Mouse (Mus musculus): ENCODE data around the gene Serac1. TPM values are rescaled to one million over a fixed set of nuclear protein-coding genes. Genes with fewer than 3 reads are reported as not detected.

Gene Serac1
- polyA plus RNA-seq, 1 experiment from 2014 or later = 5.0 TPM

- WGBS = 33% methylated on average over 2 of the region's 2 CpGs
- Histone ChIP-seq H3K9me3 (replicated peaks) (no peaks in the 10 kb centered on the region), H3K4me2 (no peak overlapping the region), H3K27ac (no peak overlapping the region), H3K36me3 (peaks cover 14% of the 10 kb centered on the region), H3K9ac (no peak overlapping the region), H3K27me3 (no peaks in the 10 kb centered on the region), H3K4me1 (replicated peaks) (peaks cover 14% of the 10 kb centered on the region), H3K4me3 (no peak overlapping the region)
- ATAC-seq (replicated peaks; ENCODE audit: insufficient number of reproducible peaks, insufficient read depth, low FRiP score, low read depth) = no peak
Observed at GRCm38 (mm10) chr17:6019776-6020175, 59.8 kb downstream of the Serac1 start.

- WGBS = 87% methylated on average over 4 of the region's 4 CpGs
- Histone ChIP-seq H3K27ac (no peak overlapping the region), H3K4me3 (no peak overlapping the region), H3K36me3 (peaks cover 10% of the 10 kb centered on the region; the same call in 1 of the 2 replicates), H3K4me2 (no peak overlapping the region), H3K27me3 (no peaks in the 10 kb centered on the region), H3K4me1 (replicated peaks) (peaks cover 22% of the 10 kb centered on the region), H3K9ac (no peak overlapping the region), H3K9me3 (replicated peaks) (no peaks in the 10 kb centered on the region)
- no peak for ATAC-seq (replicated peaks; ENCODE audit: insufficient number of reproducible peaks, insufficient read depth, low FRiP score, low read depth)
Observed at GRCm38 (mm10) chr17:6018348-6018747, 61.2 kb downstream of the Serac1 start.

GRCm38 (mm10) chr17:6017268-6017667, 62.3 kb downstream of the Serac1 start:
- WGBS = 74% methylated on average over 12 of the region's 12 CpGs
- no peak overlapping the region for H3K4me2 ChIP-seq
- no peak overlapping the region for H3K4me3 ChIP-seq
- peaks cover 6% of the 10 kb centered on the region; the same call in 1 of the 2 replicates for H3K36me3 ChIP-seq
- peak overlapping the region; percentile 22; the same call in 1 of the 2 replicates for H3K27ac ChIP-seq
- H3K4me1 ChIP-seq (replicated peaks) = peaks cover 26% of the 10 kb centered on the region
- no peak for ATAC-seq (replicated peaks; ENCODE audit: insufficient number of reproducible peaks, insufficient read depth, low FRiP score, low read depth)
- no peaks in the 10 kb centered on the region for H3K9me3 ChIP-seq (replicated peaks)
- H3K27me3 ChIP-seq = no peaks in the 10 kb centered on the region
- 0 out of 2 replicates have a peak overlapping the region, but pooled peaks have one; percentile 7 for H3K9ac ChIP-seq

GRCm38 (mm10) chr17:6016213-6016780, 63.2 kb downstream of the Serac1 start:
- Histone ChIP-seq H3K9ac (no peak overlapping the region), H3K27ac (peak overlapping the region; percentile 58)

GRCm38 (mm10) chr17:6014985-6015384, 64.6 kb downstream of the Serac1 start:
- 84% methylated on average over 4 of the region's 4 CpGs for WGBS
- Histone ChIP-seq H3K4me1 (replicated peaks) (peaks cover 26% of the 10 kb centered on the region), H3K27ac (peak overlapping the region; percentile 5; the same call in 1 of the 2 replicates), H3K9ac (no peak overlapping the region), H3K4me2 (no peak overlapping the region), H3K9me3 (replicated peaks) (no peaks in the 10 kb centered on the region), H3K36me3 (peaks cover 7% of the 10 kb centered on the region; the same call in 1 of the 2 replicates), H3K27me3 (no peaks in the 10 kb centered on the region), H3K4me3 (no peak overlapping the region)
- no peak for ATAC-seq (replicated peaks; ENCODE audit: insufficient number of reproducible peaks, insufficient read depth, low FRiP score, low read depth)

More at GRCm38 (mm10) chr17:6016213-6016780, 63.2 kb downstream of the Serac1 start:
- Histone ChIP-seq H3K4me1 (replicated peaks) (peaks cover 26% of the 10 kb centered on the region), H3K36me3 (0 out of 2 replicates have a peak, but pooled peaks cover 3% of the 10 kb centered on the region), H3K4me3 (no peak overlapping the region), H3K27me3 (no peaks in the 10 kb centered on the region), H3K4me2 (no peak overlapping the region), H3K9me3 (replicated peaks) (no peaks in the 10 kb centered on the region)
- peak; percentile 76 for ATAC-seq (replicated peaks; ENCODE audit: insufficient number of reproducible peaks, insufficient read depth, low FRiP score, low read depth)
- 50% methylated on average over 7 of the region's 7 CpGs for WGBS

- peaks cover 33% of the 10 kb centered on the region for H3K4me1 ChIP-seq (replicated peaks)
- H3K9ac ChIP-seq = no peak overlapping the region
- no peak overlapping the region for H3K4me3 ChIP-seq
- 69% methylated on average over 4 of the region's 4 CpGs for whole genome bisulfite sequencing
- ATAC-seq (replicated peaks; ENCODE audit: insufficient number of reproducible peaks, insufficient read depth, low FRiP score, low read depth) = no peak
- no peaks in the 10 kb centered on the region for H3K27me3 ChIP-seq
- no peak overlapping the region for H3K4me2 ChIP-seq
- H3K36me3 ChIP-seq = peaks cover 7% of the 10 kb centered on the region; the same call in 1 of the 2 replicates
- no peaks in the 10 kb centered on the region for H3K9me3 ChIP-seq (replicated peaks)
- H3K27ac ChIP-seq = peak overlapping the region; percentile 20; the same call in 1 of the 2 replicates
Observed at GRCm38 (mm10) chr17:6013079-6013478, 66.5 kb downstream of the Serac1 start.

GRCm38 (mm10) chr17:6009606-6010005, 69.9 kb downstream of the Serac1 start:
- Histone ChIP-seq H3K9me3 (replicated peaks) (no peaks in the 10 kb centered on the region), H3K4me3 (no peak overlapping the region), H3K36me3 (peaks cover 7% of the 10 kb centered on the region; the same call in 1 of the 2 replicates), H3K4me1 (replicated peaks) (peaks cover 50% of the 10 kb centered on the region), H3K27me3 (no peaks in the 10 kb centered on the region), H3K4me2 (no peak overlapping the region), H3K9ac (no peak overlapping the region), H3K27ac (no peak overlapping the region)
- 84% methylated on average over 4 of the region's 4 CpGs for WGBS
- no peak for ATAC-seq (replicated peaks; ENCODE audit: insufficient number of reproducible peaks, insufficient read depth, low FRiP score, low read depth)

GRCm38 (mm10) chr17:6008590-6008989, 71.0 kb downstream of the Serac1 start:
- Histone ChIP-seq H3K27me3 (no peaks in the 10 kb centered on the region), H3K27ac (no peak overlapping the region), H3K4me2 (no peak overlapping the region), H3K4me1 (replicated peaks) (peaks cover 51% of the 10 kb centered on the region), H3K4me3 (no peak overlapping the region), H3K9ac (no peak overlapping the region), H3K36me3 (peaks cover 7% of the 10 kb centered on the region; the same call in 1 of the 2 replicates), H3K9me3 (replicated peaks) (no peaks in the 10 kb centered on the region)
- 52% methylated on average over 11 of the region's 11 CpGs for WGBS
- no peak for ATAC-seq (replicated peaks; ENCODE audit: insufficient number of reproducible peaks, insufficient read depth, low FRiP score, low read depth)

GRCm38 (mm10) chr17:6007902-6008301, 71.6 kb downstream of the Serac1 start:
- Histone ChIP-seq H3K36me3 (peaks cover 4% of the 10 kb centered on the region; the same call in 1 of the 2 replicates), H3K27me3 (no peaks in the 10 kb centered on the region), H3K9me3 (replicated peaks) (no peaks in the 10 kb centered on the region), H3K4me3 (no peak overlapping the region), H3K4me2 (no peak overlapping the region), H3K4me1 (replicated peaks) (peaks cover 52% of the 10 kb centered on the region), H3K9ac (no peak overlapping the region), H3K27ac (0 out of 2 replicates have a peak overlapping the region, but pooled peaks have one; percentile 3)
- ATAC-seq (replicated peaks; ENCODE audit: insufficient number of reproducible peaks, insufficient read depth, low FRiP score, low read depth) = no peak
- 66% methylated on average over 9 of the region's 9 CpGs for WGBS

GRCm38 (mm10) chr17:6007101-6007780, 72.3 kb downstream of the Serac1 start:
- Histone ChIP-seq H3K36me3 (peaks cover 4% of the 10 kb centered on the region; the same call in 1 of the 2 replicates), H3K9me3 (replicated peaks) (no peaks in the 10 kb centered on the region), H3K27ac (0 out of 2 replicates have a peak overlapping the region, but pooled peaks have one; percentile 3), H3K4me1 (replicated peaks) (peaks cover 56% of the 10 kb centered on the region), H3K4me3 (no peak overlapping the region), H3K4me2 (no peak overlapping the region), H3K27me3 (no peaks in the 10 kb centered on the region), H3K9ac (no peak overlapping the region)
- no peak for ATAC-seq (replicated peaks; ENCODE audit: insufficient number of reproducible peaks, insufficient read depth, low FRiP score, low read depth)
- WGBS = 85% methylated on average over 5 of the region's 5 CpGs

- H3K27ac ChIP-seq = peak overlapping the region; percentile 67
- 30% methylated on average over 14 of the region's 14 CpGs for WGBS
- H3K9ac ChIP-seq = no peak overlapping the region
- H3K27me3 ChIP-seq = no peaks in the 10 kb centered on the region
- H3K36me3 ChIP-seq = peaks cover 4% of the 10 kb centered on the region; the same call in 1 of the 2 replicates
- no peaks in the 10 kb centered on the region for H3K9me3 ChIP-seq (replicated peaks)
- no peak overlapping the region for H3K4me3 ChIP-seq
- H3K4me1 ChIP-seq (replicated peaks) = peaks cover 67% of the 10 kb centered on the region
- 0 out of 2 replicates have a peak overlapping the region, but pooled peaks have one; percentile 1 for H3K4me2 ChIP-seq
- peak; percentile 70 for ATAC-seq (replicated peaks; ENCODE audit: insufficient number of reproducible peaks, insufficient read depth, low FRiP score, low read depth)
Observed at GRCm38 (mm10) chr17:6005638-6006471, 73.7 kb downstream of the Serac1 start.

Measured in heart, embryonic 15.5 days (tissue).